Mouse (Mus musculus) left cerebral cortex, postnatal 10 days (tissue): ENCODE data around the gene Flrt1. TPM values are rescaled to one million over a fixed set of nuclear protein-coding genes. Genes with fewer than 3 reads are reported as not detected.

Experiments used
- DNase-seq, 2 experiments: peaks; one replicate each; pipeline ENCODE4 v3.0.0; 2021 to 2022; ENCODE audit warnings: low spot score in 2 of 2, mixed read lengths in 1 of 2; ENCODE audit errors: extremely low spot score in 1 of 2
- intact Hi-C: fragments of 180-260 bp; cut with DNase I; formaldehyde crosslinking; loops from one replicate; pipeline ENCODE4 v1.15.1; 2025
- total RNA-seq, 2 experiments: library from RNA; stranded (reverse); gene quantifications; 2 replicates each; pipeline ENCODE4 v1.2.3; 2021

The Flrt1 gene
- total RNA-seq, 2 experiments from 2014 or later = 23.0 to 26.0 TPM

GRCm38 (mm10) chr19:7110875-7111274 lies 5.3 kb upstream of the Flrt1 start:
- intact Hi-C loops = no loop called here
- DNase-seq = no peak

- DNase-seq = no peak
These were observed 4.6 kb upstream of the Flrt1 start for GRCm38 (mm10) chr19:7110097-7110496.

GRCm38 (mm10) chr19:7108114-7108905 lies 2.8 kb upstream of the Flrt1 start:
- intact Hi-C loops = no loop called here

More at GRCm38 (mm10) chr19:7110097-7110496, 4.6 kb upstream of the Flrt1 start:
- intact Hi-C loops = no loop called here

GRCm38 (mm10) chr19:7107174-7107573 lies 1.6 kb upstream of the Flrt1 start:
- intact Hi-C loops = no loop called here
- no peak for DNase-seq

More at GRCm38 (mm10) chr19:7108114-7108905, 2.8 kb upstream of the Flrt1 start:
- no peak for DNase-seq

GRCm38 (mm10) chr19:7106566-7106965 lies 1.0 kb upstream of the Flrt1 start:
- intact Hi-C loops = no loop called here
- no peak for DNase-seq

- no peak for DNase-seq
- intact Hi-C loops = no loop called here
These were observed 1.5 kb downstream of the Flrt1 start for GRCm38 (mm10) chr19:7103993-7104401.

- intact Hi-C loops = no loop called here
- no peak for DNase-seq
These were observed 2.1 kb downstream of the Flrt1 start for GRCm38 (mm10) chr19:7103349-7103992.

- intact Hi-C loops = no loop called here
- DNase-seq = no peak
These were observed 3.5 kb downstream of the Flrt1 start for GRCm38 (mm10) chr19:7102039-7102438.

- no peak for DNase-seq
- intact Hi-C loops = no loop called here
These were observed 5.8 kb downstream of the Flrt1 start for GRCm38 (mm10) chr19:7099620-7100155.

GRCm38 (mm10) chr19:7092756-7093155 lies 12.8 kb downstream of the Flrt1 start:
- no peak for DNase-seq
- intact Hi-C loops = no loop called here

GRCm38 (mm10) chr19:7091448-7092050 lies 14.0 kb downstream of the Flrt1 start:
- intact Hi-C loops = no loop called here

GRCm38 (mm10) chr19:7090369-7091064 lies 15.0 kb downstream of the Flrt1 start:
- no peak for DNase-seq
- intact Hi-C loops = no loop called here

More at GRCm38 (mm10) chr19:7091448-7092050, 14.0 kb downstream of the Flrt1 start:
- no peak for DNase-seq

GRCm38 (mm10) chr19:7089842-7090251 lies 15.7 kb downstream of the Flrt1 start:
- no peak for DNase-seq
- intact Hi-C loops = no loop called here

- intact Hi-C loops = no loop called here
- no peak for DNase-seq
These were observed 16.5 kb downstream of the Flrt1 start for GRCm38 (mm10) chr19:7089050-7089449.

- intact Hi-C loops = no loop called here
- DNase-seq = no peak
These were observed 17.0 kb downstream of the Flrt1 start for GRCm38 (mm10) chr19:7088558-7088957.

GRCm38 (mm10) chr19:7084734-7085133 lies 20.8 kb downstream of the Flrt1 start:
- DNase-seq = no peak
- intact Hi-C loops = no loop called here

GRCm38 (mm10) chr19:7083035-7083794 lies 22.3 kb downstream of the Flrt1 start:
- intact Hi-C loops = no loop called here
- no peak for DNase-seq

GRCm38 (mm10) chr19:7081516-7082266 lies 23.8 kb downstream of the Flrt1 start:
- no peak for DNase-seq
- intact Hi-C loops = no loop called here
